13 mouse cellular contexts compared by ENCODE assay signal in genomic region chr9:23363540-23363939, GRCm38 (mm10).
"Had no signal": no experiment of that assay in that cellular context is flagged by ENCODE, and none has a peak within 500 bp of the region (broad histone marks: within the 10 kb centered on the region; RNA-seq: fewer than 3 reads in every experiment).

No protein-coding gene starts in this region.

- H3K4me3 ChIP-seq: layer of hippocampus, adult 2 months; liver, embryonic 12.5 days; megakaryocyte, embryonic 14.5 days; midbrain, embryonic 15.5 days; neural tube, embryonic 12.5 days had no signal

- H3K36me3 ChIP-seq: liver, embryonic 12.5 days; midbrain, embryonic 15.5 days; neural tube, embryonic 12.5 days had no signal

- H3K27ac ChIP-seq: kidney, postnatal 0 days; layer of hippocampus, adult 2 months; liver, embryonic 12.5 days; macrophage; midbrain, embryonic 15.5 days; neural tube, embryonic 12.5 days; stomach, postnatal 0 days had no signal

- H3K9ac ChIP-seq: liver, embryonic 12.5 days; lung, embryonic 14.5 days; midbrain, embryonic 15.5 days; neural tube, embryonic 12.5 days had no signal

- H3K4me1 ChIP-seq: liver, embryonic 12.5 days; megakaryocyte, embryonic 14.5 days; midbrain, embryonic 15.5 days; neural tube, embryonic 12.5 days had no signal

- H3K27me3 ChIP-seq: liver, embryonic 12.5 days; megakaryocyte, embryonic 14.5 days; midbrain, embryonic 15.5 days; neural tube, embryonic 12.5 days had no signal

- H3K4me2 ChIP-seq: liver, embryonic 12.5 days; lung, embryonic 14.5 days; midbrain, embryonic 11.5 days; midbrain, embryonic 15.5 days; neural tube, embryonic 12.5 days had no signal

- DNase-seq: kidney, postnatal 36 days; lung, embryonic 14.5 days; lung, postnatal 14 days; thymus, postnatal 14 days had no signal

- H3K9me3 ChIP-seq: liver, embryonic 12.5 days; midbrain, embryonic 15.5 days; neural tube, embryonic 12.5 days had no signal

- ATAC-seq: liver, embryonic 12.5 days; midbrain, embryonic 15.5 days had no signal
